Mouse (Mus musculus) hindbrain, postnatal 0 days (tissue): Measurements from ENCODE around the gene Adam17. TPM values are rescaled to one million over a fixed set of nuclear protein-coding genes. Genes with fewer than 3 reads are reported as not detected.

ENCODE experiments used
- ATAC-seq: fragments of 200-750 bp; cut with Nextera tagmentation; 2 replicates; pipeline ENCODE4 v1.8.0; 2017; ENCODE audit warnings: mild to moderate bottlenecking, moderate TSS enrichment, moderate library complexity
- DNase-seq: peaks from one replicate; pipeline ENCODE4 v3.0.0-alpha.2; 2015; ENCODE audit warnings: low spot score
- H3K27ac ChIP-seq: fragments of 300-500 bp; sonication (generic); 2 replicates; pipeline ENCODE4 v1.5.1; 2014; ENCODE audit warnings: mild to moderate bottlenecking
- H3K27me3 ChIP-seq: fragments of 300-500 bp; sonication (generic); 2 replicates; pipeline ENCODE4 v1.6.1; 2014; ENCODE audit warnings: low read length, mixed read lengths; ENCODE audit not compliant: insufficient read depth
- H3K36me3 ChIP-seq: fragments of 300-500 bp; sonication (generic); 2 replicates; pipeline ENCODE4 v1.6.1; 2014; ENCODE audit warnings: low read length, mixed read lengths; ENCODE audit not compliant: insufficient read depth
- H3K4me1 ChIP-seq: fragments of 300-500 bp; sonication (generic); 2 replicates; pipeline ENCODE4 v1.6.1; 2014; ENCODE audit warnings: antibody characterized with exemption, low read length, mixed read lengths; ENCODE audit not compliant: insufficient read depth
- H3K4me2 ChIP-seq: fragments of 300-500 bp; sonication (generic); 2 replicates; pipeline ENCODE4 v1.6.1; 2014; ENCODE audit warnings: low read depth, mild to moderate bottlenecking, low read length, moderate library complexity, mixed read lengths
- H3K4me3 ChIP-seq: fragments of 300-500 bp; sonication (generic); 2 replicates; pipeline ENCODE4 v1.5.1; 2014; ENCODE audit warnings: low read length
- H3K9ac ChIP-seq: fragments of 300-500 bp; sonication (generic); replicated peaks from 2 replicates; pipeline ENCODE4 v1.6.1; 2014; ENCODE audit warnings: mild to moderate bottlenecking, low read length, moderate library complexity, mixed read lengths
- H3K9me3 ChIP-seq: fragments of 300-500 bp; sonication (generic); 2 replicates; pipeline ENCODE4 v1.6.1; 2016; ENCODE audit warnings: low read length, mixed read lengths
- CTCF ChIP-seq: IDR thresholded peaks from 2 replicates; pipeline ENCODE4 v1.5.1; 2016; ENCODE audit warnings: antibody characterized with exemption, control low read depth, low read depth
- WGBS: fragments of 180-500 bp; shearing (Covaris S2); extraction: QIAGEN DNeasy Blood & Tissue Kit; methylation state at CpG from one replicate; pipeline ENCODE4 v1.1.7; 2014; 5-methylcytosine and 5-hydroxymethylcytosine counted together
- polyA plus RNA-seq: library from polyadenylated mRNA; unstranded; fragments of >200 nt; fragmentation: Nextera tagmentation; extraction: Ambion mirVana; gene quantifications from 2 replicates; pipeline ENCODE4 v1.2.1, GENCODE M21; 2015
- total RNA-seq: library from RNA; depleted of rRNA; stranded (reverse); fragments of >200 nt; gene quantifications from 2 replicates; pipeline ENCODE4 v1.2.3, GENCODE M21; 2014

The Adam17 gene
- total and polyA plus RNA-seq, 2 experiments from 2014 or later: 13.9 to 18.9 TPM

GRCm38 (mm10) chr12:21298856-21299255 lies 74.6 kb downstream of the Adam17 start:
- Histone ChIP-seq H3K9me3 (no peaks in the 10 kb centered on the region), H3K27ac (no peak overlapping the region), H3K4me3 (no peak overlapping the region), H3K4me1 (no peaks in the 10 kb centered on the region), H3K9ac (no peak overlapping the region), H3K27me3 (no peaks in the 10 kb centered on the region), H3K4me2 (no peak overlapping the region), H3K36me3 (peaks cover 78% of the 10 kb centered on the region)
- ATAC-seq: no peak
- DNase-seq: no peak
- no peak for TF ChIP-seq CTCF
- 94% methylated on average over 11 of the region's 11 CpGs for WGBS

GRCm38 (mm10) chr12:21289651-21290050 lies 83.8 kb downstream of the Adam17 start:
- H3K27ac ChIP-seq: peak overlapping the region; percentile 51; the same call in 1 of the 2 replicates
- no peaks in the 10 kb centered on the region for H3K4me1 ChIP-seq
- TF ChIP-seq CTCF: no peak
- ATAC-seq (no peak), DNase-seq (peak; percentile 37)
- H3K27me3 ChIP-seq: no peaks in the 10 kb centered on the region
- H3K9me3 ChIP-seq: no peaks in the 10 kb centered on the region
- H3K4me3 ChIP-seq: no peak overlapping the region
- H3K9ac ChIP-seq: no peak overlapping the region
- no peak overlapping the region for H3K4me2 ChIP-seq
- H3K36me3 ChIP-seq: peaks cover 22% of the 10 kb centered on the region
- 81% methylated on average over 6 of the region's 6 CpGs for WGBS

GRCm38 (mm10) chr12:21288716-21289395 lies 84.6 kb downstream of the Adam17 start:
- Histone ChIP-seq H3K4me1 (no peaks in the 10 kb centered on the region), H3K9ac (no peak overlapping the region), H3K9me3 (no peaks in the 10 kb centered on the region), H3K4me2 (no peak overlapping the region), H3K27me3 (no peaks in the 10 kb centered on the region), H3K4me3 (no peak overlapping the region), H3K36me3 (peaks cover 17% of the 10 kb centered on the region; the same call in 1 of the 2 replicates), H3K27ac (no peak overlapping the region)
- ATAC-seq (no peak), DNase-seq (no peak)
- no peak for TF ChIP-seq CTCF
- WGBS: 83% methylated on average over 3 of the region's 3 CpGs

- Histone ChIP-seq H3K4me3 (peak overlapping the region; percentile 85), H3K27ac (peak overlapping the region; percentile 88), H3K36me3 (peaks cover 8% of the 10 kb centered on the region; the same call in 1 of the 2 replicates), H3K9ac (peak overlapping the region; percentile 77), H3K4me1 (no peaks in the 10 kb centered on the region), H3K9me3 (no peaks in the 10 kb centered on the region), H3K4me2 (peak overlapping the region; percentile 57), H3K27me3 (no peaks in the 10 kb centered on the region)
- WGBS: 36% methylated on average over 18 of the region's 18 CpGs
- DNase-seq: peak; percentile 52
- peak; percentile 39; the same call in 1 of the 2 replicates for ATAC-seq
- TF ChIP-seq CTCF: no peak; the same call in 1 of the 2 replicates
Observed at GRCm38 (mm10) chr12:21286712-21287650, 86.5 kb downstream of the Adam17 start.

GRCm38 (mm10) chr12:21286243-21286622 lies 87.2 kb downstream of the Adam17 start, which contains the start of gene Itgb1bp1:
Itgb1bp1 (minus strand) TSS chr12:21286284.
- Histone ChIP-seq H3K9ac (peak within 1 kb of the TSS; percentile 77), H3K27ac (peak within 1 kb of the TSS; percentile 88), H3K9me3 (no peaks in the 10 kb centered on the region), H3K4me1 (no peaks in the 10 kb centered on the region), H3K4me2 (peak within 1 kb of the TSS; percentile 91), H3K36me3 (peaks cover 4% of the 10 kb centered on the region; the same call in 1 of the 2 replicates), H3K4me3 (peak within 1 kb of the TSS; percentile 85), H3K27me3 (no peaks in the 10 kb centered on the region)
- WGBS: 1% methylated on average over 28 of the region's 28 CpGs
- peak; percentile 96 for ATAC-seq
- TF ChIP-seq CTCF: no peak; the same call in 1 of the 2 replicates
- peak; percentile 100 for DNase-seq

GRCm38 (mm10) chr12:21285508-21286242 lies 87.8 kb downstream of the Adam17 start:
- TF ChIP-seq CTCF: no peak
- Histone ChIP-seq H3K27me3 (no peaks in the 10 kb centered on the region), H3K9me3 (no peaks in the 10 kb centered on the region), H3K4me2 (peak overlapping the region; percentile 91), H3K4me3 (peak overlapping the region; percentile 85), H3K9ac (peak overlapping the region; percentile 77), H3K4me1 (no peaks in the 10 kb centered on the region), H3K27ac (peak overlapping the region; percentile 88), H3K36me3 (peaks cover 4% of the 10 kb centered on the region; the same call in 1 of the 2 replicates)
- DNase-seq (peak; percentile 69), ATAC-seq (peak; percentile 84; the same call in 1 of the 2 replicates)
- WGBS: under 1% methylated on average over 45 of the region's 47 CpGs
